Mouse (Mus musculus): ENCODE measurements around the gene Usp30.

The Usp30 gene

DNA sequence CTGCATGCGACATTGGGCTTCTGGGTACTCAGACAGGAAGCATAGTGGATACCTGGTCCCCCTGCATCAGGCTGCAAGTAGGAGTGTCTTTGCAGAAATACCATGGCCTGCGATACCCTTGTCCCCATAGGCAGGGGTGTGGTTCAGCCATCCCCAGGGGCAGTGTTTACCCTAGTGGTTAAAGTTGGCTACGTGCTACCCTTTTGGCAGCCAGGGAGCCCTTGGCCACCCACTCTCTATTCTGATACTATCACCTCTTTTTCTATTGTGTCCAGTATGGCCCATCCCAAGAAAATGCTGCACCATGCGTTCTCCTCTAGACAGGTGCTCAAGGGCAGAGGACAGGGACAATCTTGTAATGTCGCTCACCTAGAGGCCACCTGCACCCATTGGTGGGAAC, 89.5 kb downstream of the Usp30 start:
- no peak for DNase-seq (ENCODE audit: low read depth in 2 of 2, low spot score in 2 of 2)

GRCm38 (mm10) chr5:114155168-114155933, 90.1 kb downstream of the Usp30 start:
- no peak for DNase-seq (ENCODE audit: low read depth in 2 of 2, low spot score in 2 of 2)

GRCm38 (mm10) chr5:114157236-114157635, 92.0 kb downstream of the Usp30 start:
- DNase-seq (ENCODE audit: low read depth in 2 of 2, low spot score in 2 of 2): no peak

- no peak for DNase-seq (ENCODE audit: low read depth in 2 of 2, low spot score in 2 of 2)
Observed at GRCm38 (mm10) chr5:114161424-114161823, 96.2 kb downstream of the Usp30 start.

- DNase-seq (ENCODE audit: low read depth in 2 of 2, low spot score in 2 of 2): no peak
Observed at GRCm38 (mm10) chr5:114162106-114162815, 97.0 kb downstream of the Usp30 start.

GRCm38 (mm10) chr5:114163117-114163696, 97.9 kb downstream of the Usp30 start:
- no peak for DNase-seq (ENCODE audit: low read depth in 2 of 2, low spot score in 2 of 2)

GRCm38 (mm10) chr5:114170345-114170744, 105.1 kb downstream of the Usp30 start:
- no peak for DNase-seq (ENCODE audit: low read depth in 2 of 2, low spot score in 2 of 2)

DNA sequence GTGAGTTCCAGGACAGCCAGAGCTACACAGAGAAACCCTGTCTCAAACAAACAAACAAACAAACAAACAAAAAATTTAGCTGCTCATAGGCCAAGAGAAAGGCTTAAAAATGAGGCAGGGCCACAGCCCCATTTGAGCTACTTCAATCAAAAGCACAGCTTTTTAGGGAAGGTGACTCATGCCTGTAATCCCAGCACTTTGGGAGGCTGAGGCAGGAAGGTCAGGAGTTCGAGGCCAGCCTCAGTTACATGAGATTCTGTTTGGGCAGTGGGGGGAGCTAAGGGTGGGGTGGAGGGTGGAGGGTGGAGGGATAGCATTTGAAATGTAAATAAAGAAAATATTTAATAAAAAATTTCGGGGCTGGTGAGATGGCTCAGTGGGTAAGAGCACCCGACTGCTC, 107.7 kb downstream of the Usp30 start:
- no peak for DNase-seq (ENCODE audit: low read depth in 2 of 2, low spot score in 2 of 2)

DNA sequence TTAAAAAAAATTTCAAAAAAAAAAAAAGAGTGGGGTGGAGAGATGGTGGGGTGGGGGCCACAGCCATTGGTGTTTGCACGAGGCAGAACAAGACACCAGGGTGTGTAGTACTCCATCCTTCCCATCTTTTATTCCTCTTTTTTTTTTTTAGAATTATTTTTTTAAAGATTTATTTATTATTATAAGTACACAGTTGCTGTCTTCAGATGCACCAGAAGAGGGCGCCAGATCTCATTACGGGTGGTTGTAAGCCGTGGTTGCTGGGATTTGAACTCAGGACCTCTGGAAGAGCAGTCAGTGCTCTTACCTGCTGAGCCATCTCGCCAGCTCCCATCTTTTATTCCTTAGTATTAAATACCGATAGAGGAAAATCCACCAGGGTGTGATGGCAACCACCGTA, 108.2 kb downstream of the Usp30 start:
- DNase-seq (ENCODE audit: low read depth in 2 of 2, low spot score in 2 of 2): no peak

- no peak for DNase-seq (ENCODE audit: low read depth in 2 of 2, low spot score in 2 of 2)
Observed at GRCm38 (mm10) chr5:114173877-114174581, 108.8 kb downstream of the Usp30 start.
